In the genomic region with DNA sequence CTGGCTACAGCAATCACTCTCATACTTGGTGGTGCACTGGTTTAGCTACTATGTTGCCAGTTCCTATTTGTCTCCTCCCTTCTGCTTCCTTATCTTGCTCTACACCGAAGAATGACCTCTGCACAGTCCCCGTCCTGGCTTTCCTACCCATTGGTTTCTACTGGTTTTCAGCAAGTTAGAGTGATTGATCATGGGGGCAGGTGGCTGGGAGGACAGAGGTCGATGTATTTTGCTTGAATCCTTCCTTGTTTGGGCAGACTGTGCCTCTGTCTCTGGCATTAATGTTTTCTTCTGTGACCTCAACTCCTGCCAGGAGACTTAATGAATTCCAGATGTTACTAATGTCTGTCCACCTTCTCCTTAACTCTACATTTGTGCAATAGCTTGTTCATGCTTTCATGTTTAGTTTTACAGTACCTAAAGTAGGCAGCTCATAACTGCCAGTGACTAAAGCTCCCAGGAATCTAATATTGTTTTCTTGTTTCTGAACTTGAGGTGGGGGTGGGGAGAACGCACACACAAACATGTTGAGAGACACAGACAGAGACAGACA, we compare ENCODE assay signal across 20 mouse cellular contexts.
DNase-seq lines count a peak whose midpoint lies in the region; ATAC-seq lines count a peak whose summit lies in the region.
"Had no signal": no experiment of that assay in that cellular context is flagged by ENCODE, and none has a peak within 500 bp of the region (broad histone marks: within the 10 kb centered on the region; RNA-seq: fewer than 3 reads in every experiment).

No protein-coding gene starts in this region.

- H3K9me3 ChIP-seq in embryonic facial prominence, embryonic 10.5 days, result no peaks in the 10 kb centered on the region
- no peaks in the 10 kb centered on the region for H3K9me3 ChIP-seq in limb, embryonic 12.5 days
- H3K9me3 ChIP-seq: limb, embryonic 13.5 days; liver, embryonic 15.5 days; midbrain, embryonic 12.5 days had no signal

- ATAC-seq in limb, embryonic 12.5 days (ENCODE audit: insufficient number of reproducible peaks, insufficient read depth, low FRiP score, low TSS enrichment, low read depth), result peak; percentile 68; the same call in 1 of the 2 replicates
- ATAC-seq: hindbrain, embryonic 16.5 days had no signal

- DNase-seq in 3134 (ENCODE audit: extremely low read depth, insufficient read length, low spot score), result peak; percentile 1
- DNase-seq in NIH3T3 (ENCODE audit: low read depth), result peak; percentile 5
- DNase-seq in embryonic facial prominence, embryonic 10.5 days (ENCODE audit: low spot score), result peak; percentile 46
- DNase-seq in cerebellum, postnatal 36 days, result no peak
- DNase-seq in lung, postnatal 25 days (ENCODE audit: low spot score), result no peak
- DNase-seq in frontal cortex, postnatal 36 days (ENCODE audit: low spot score in 2 of 2), result no peak
- DNase-seq: cerebellum, adult 9-11 months; gastrocnemius, postnatal 14 days; heart, postnatal 10 days; kidney, adult 11 months; kidney, postnatal 14 days; lung, postnatal 36 days; spleen, adult 18-20 months; thymus, postnatal 25 days had no signal

- H3K4me3 ChIP-seq in embryonic facial prominence, embryonic 10.5 days, result no peak overlapping the region
- H3K4me3 ChIP-seq in limb, embryonic 12.5 days (replicated peaks), result no peak overlapping the region
- H3K4me3 ChIP-seq: left cerebral cortex, adult 2 months; limb, embryonic 13.5 days; liver, embryonic 15.5 days; midbrain, embryonic 12.5 days had no signal

- no peaks in the 10 kb centered on the region for H3K36me3 ChIP-seq in embryonic facial prominence, embryonic 10.5 days (replicated peaks)
- no peaks in the 10 kb centered on the region for H3K36me3 ChIP-seq in limb, embryonic 12.5 days
- H3K36me3 ChIP-seq: limb, embryonic 13.5 days; liver, embryonic 15.5 days; midbrain, embryonic 12.5 days had no signal

- H3K4me1 ChIP-seq in embryonic facial prominence, embryonic 10.5 days, result peaks cover 11% of the 10 kb centered on the region
- peaks cover 8% of the 10 kb centered on the region for H3K4me1 ChIP-seq in limb, embryonic 12.5 days (replicated peaks)
- H3K4me1 ChIP-seq: liver, embryonic 15.5 days; midbrain, embryonic 12.5 days had no signal

- no peaks in the 10 kb centered on the region for H3K27me3 ChIP-seq in embryonic facial prominence, embryonic 10.5 days (replicated peaks; ENCODE audit: low read depth, poor library complexity, severe bottlenecking)
- no peaks in the 10 kb centered on the region for H3K27me3 ChIP-seq in limb, embryonic 12.5 days
- H3K27me3 ChIP-seq: limb, embryonic 13.5 days; liver, embryonic 15.5 days; midbrain, embryonic 12.5 days had no signal

- no peak overlapping the region for H3K9ac ChIP-seq in limb, embryonic 12.5 days (replicated peaks)
- H3K9ac ChIP-seq: limb, embryonic 13.5 days; liver, embryonic 15.5 days; midbrain, embryonic 12.5 days had no signal

- WGBS in embryonic facial prominence, embryonic 10.5 days, result 43% methylated on average over 4 of the region's 4 CpGs
- 12% methylated on average over 4 of the region's 4 CpGs for WGBS in limb, embryonic 12.5 days

- 0 out of 2 replicates have a peak overlapping the region, but pooled peaks have one; percentile 35 for H3K27ac ChIP-seq in embryonic facial prominence, embryonic 10.5 days (replicated peaks)
- no peak overlapping the region; the same call in 1 of the 2 replicates for H3K27ac ChIP-seq in limb, embryonic 12.5 days
- H3K27ac ChIP-seq: left cerebral cortex, adult 2 months; limb, embryonic 13.5 days; liver, embryonic 15.5 days; midbrain, embryonic 12.5 days had no signal

- 0 out of 2 replicates have a peak overlapping the region, but pooled peaks have one; percentile 8 for H3K4me2 ChIP-seq in limb, embryonic 12.5 days
- H3K4me2 ChIP-seq: limb, embryonic 13.5 days; liver, embryonic 15.5 days; midbrain, embryonic 12.5 days had no signal

Comparison
In these comparisons a context has a peak if more than half of its experiments do, and no peak if none do; other contexts are left out.
1. DNase-seq: peak in 3134 (single experiment), NIH3T3 (single experiment) and embryonic facial prominence, embryonic 10.5 days (single experiment); none in cerebellum, postnatal 36 days (0 of 2), lung, postnatal 25 days (single experiment) and frontal cortex, postnatal 36 days (0 of 2).